Mouse (Mus musculus): ENCODE data around the gene Shcbp1l. TPM values are rescaled to one million over a fixed set of nuclear protein-coding genes. Genes with fewer than 3 reads are reported as not detected.
A peak's percentile ranks its signal among the peaks of the same experiment; 100 is the strongest.
"Not testable (repeated sequence)": the region's sequence is repeated elsewhere in the genome, so short reads cannot be mapped to it uniquely, and the experiment has no call there.

Shcbp1l gene
- polyA plus RNA-seq, 1 experiment from 2014 or later = 0.30 TPM

DNA sequence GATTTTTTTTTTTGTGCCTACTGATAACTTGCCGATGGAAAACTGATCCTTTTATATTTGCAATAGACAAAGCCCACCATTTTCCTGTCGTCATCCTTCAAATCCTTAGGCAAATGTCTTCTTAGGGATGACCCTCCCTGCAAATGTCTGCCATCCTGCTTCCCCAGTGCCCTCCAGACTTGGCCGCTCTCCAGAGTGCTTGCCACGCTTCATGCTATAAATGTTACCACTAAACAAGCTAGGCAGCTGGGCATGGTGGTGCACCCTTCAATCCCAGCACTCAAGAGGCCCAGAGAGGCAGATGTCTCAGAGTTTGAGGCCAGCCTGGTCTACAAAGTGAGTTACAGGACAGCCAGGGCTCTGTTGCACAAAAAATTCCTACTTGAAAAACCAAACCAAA is 29.3 kb upstream of the Shcbp1l start:
- ATAC-seq (ENCODE audit: insufficient read depth, low FRiP score); H3K27ac ChIP-seq (ENCODE audit: low read length); H3K9me3 ChIP-seq (replicated peaks; ENCODE audit: control insufficient read depth, low read length); H3K27me3 ChIP-seq (ENCODE audit: control insufficient read depth, insufficient read depth, low read length); H3K4me1 ChIP-seq (ENCODE audit: control insufficient read depth, insufficient read depth, low read length); H3K36me3 ChIP-seq (ENCODE audit: control insufficient read depth, insufficient read depth, low read length); H3K4me2 ChIP-seq (ENCODE audit: low read depth, low read length); H3K4me3 ChIP-seq (replicated peaks; ENCODE audit: low read length); H3K9ac ChIP-seq (ENCODE audit: low read length): not testable (repeated sequence)
- WGBS = 86% methylated on average over 4 of the region's 4 CpGs

DNA sequence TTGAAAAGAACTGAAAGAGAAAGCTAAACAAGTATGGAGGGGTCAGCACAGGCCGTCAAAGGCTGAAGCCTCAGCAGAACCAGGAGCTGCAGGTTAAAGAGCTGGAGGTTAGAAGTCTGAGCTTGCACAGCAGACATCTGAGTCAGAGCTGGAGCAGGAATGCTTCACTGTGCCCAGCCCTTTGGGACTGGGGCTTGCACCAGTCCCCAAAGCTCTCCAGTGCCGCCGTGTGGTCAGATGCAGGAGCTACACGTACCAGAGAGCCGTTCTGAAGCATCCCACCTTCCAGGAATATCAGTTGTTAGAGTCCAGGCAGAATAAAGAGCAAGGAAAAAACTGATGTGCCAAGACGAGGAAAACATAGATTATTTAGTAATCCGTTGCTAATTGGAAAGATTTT is 23.2 kb upstream of the Shcbp1l start:
- H3K27me3 ChIP-seq (ENCODE audit: control insufficient read depth, insufficient read depth, low read length) = no peaks in the 10 kb centered on the region
- peak; percentile 88 for ATAC-seq (ENCODE audit: insufficient read depth, low FRiP score)
- no peak overlapping the region for H3K27ac ChIP-seq (ENCODE audit: low read length)
- H3K9me3 ChIP-seq (replicated peaks; ENCODE audit: control insufficient read depth, low read length) = no peaks in the 10 kb centered on the region
- H3K4me1 ChIP-seq (ENCODE audit: control insufficient read depth, insufficient read depth, low read length) = no peaks in the 10 kb centered on the region
- no peak overlapping the region for H3K4me3 ChIP-seq (replicated peaks; ENCODE audit: low read length)
- no peaks in the 10 kb centered on the region for H3K36me3 ChIP-seq (ENCODE audit: control insufficient read depth, insufficient read depth, low read length)
- H3K4me2 ChIP-seq (ENCODE audit: low read depth, low read length) = no peak overlapping the region
- no peak overlapping the region for H3K9ac ChIP-seq (ENCODE audit: low read length)
- 2% methylated on average over 7 of the region's 7 CpGs for WGBS

DNA sequence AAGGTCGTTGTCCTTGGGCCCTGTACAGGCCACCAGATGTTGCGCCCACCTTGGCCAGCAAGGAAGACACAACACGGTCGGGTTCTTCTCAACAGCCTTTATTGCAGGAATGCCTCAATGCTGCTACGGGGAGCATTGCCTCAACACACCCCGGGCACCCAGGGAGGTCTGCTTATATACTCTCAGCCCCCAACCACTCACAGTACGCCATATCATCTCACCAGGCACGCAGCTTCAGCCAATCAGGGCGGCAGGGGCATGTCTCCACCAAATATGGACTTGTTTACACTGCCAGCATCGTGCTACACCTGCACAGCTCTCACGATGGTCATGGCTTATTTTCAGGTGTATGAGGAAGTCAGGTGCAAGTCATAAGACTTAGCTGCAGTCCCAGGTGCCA is 17.3 kb upstream of the Shcbp1l start:
- H3K27ac ChIP-seq (ENCODE audit: low read length); H3K4me1 ChIP-seq (ENCODE audit: control insufficient read depth, insufficient read depth, low read length); ATAC-seq (ENCODE audit: insufficient read depth, low FRiP score); H3K4me3 ChIP-seq (replicated peaks; ENCODE audit: low read length); H3K9me3 ChIP-seq (replicated peaks; ENCODE audit: control insufficient read depth, low read length); H3K9ac ChIP-seq (ENCODE audit: low read length); H3K27me3 ChIP-seq (ENCODE audit: control insufficient read depth, insufficient read depth, low read length); H3K36me3 ChIP-seq (ENCODE audit: control insufficient read depth, insufficient read depth, low read length); H3K4me2 ChIP-seq (ENCODE audit: low read depth, low read length): not testable (repeated sequence)
- WGBS = 87% methylated on average over 11 of the region's 11 CpGs

DNA sequence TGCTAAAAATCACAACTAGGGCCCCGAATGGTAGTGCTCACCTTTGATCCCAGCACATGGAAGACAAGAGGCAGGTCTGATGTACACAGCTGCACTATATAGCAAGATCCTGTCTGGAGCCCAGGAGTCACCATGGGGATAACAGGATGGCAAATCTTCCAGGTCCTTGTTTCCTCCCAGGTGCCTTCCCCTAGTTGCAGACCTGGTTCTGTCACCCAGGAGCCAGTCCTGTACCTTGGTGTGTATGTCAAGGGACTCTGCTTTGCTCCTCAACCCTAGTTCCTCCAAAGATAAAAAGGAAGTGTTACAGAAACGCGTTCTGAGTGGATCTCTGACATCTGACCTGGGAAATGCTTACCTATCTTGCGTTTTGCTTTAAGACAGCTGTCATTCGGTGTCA is 16.7 kb upstream of the Shcbp1l start:
- ATAC-seq (ENCODE audit: insufficient read depth, low FRiP score); H3K4me3 ChIP-seq (replicated peaks; ENCODE audit: low read length); H3K36me3 ChIP-seq (ENCODE audit: control insufficient read depth, insufficient read depth, low read length); H3K27ac ChIP-seq (ENCODE audit: low read length); H3K27me3 ChIP-seq (ENCODE audit: control insufficient read depth, insufficient read depth, low read length); H3K4me2 ChIP-seq (ENCODE audit: low read depth, low read length); H3K4me1 ChIP-seq (ENCODE audit: control insufficient read depth, insufficient read depth, low read length); H3K9ac ChIP-seq (ENCODE audit: low read length); H3K9me3 ChIP-seq (replicated peaks; ENCODE audit: control insufficient read depth, low read length): not testable (repeated sequence)
- WGBS = 84% methylated on average over 5 of the region's 5 CpGs

DNA sequence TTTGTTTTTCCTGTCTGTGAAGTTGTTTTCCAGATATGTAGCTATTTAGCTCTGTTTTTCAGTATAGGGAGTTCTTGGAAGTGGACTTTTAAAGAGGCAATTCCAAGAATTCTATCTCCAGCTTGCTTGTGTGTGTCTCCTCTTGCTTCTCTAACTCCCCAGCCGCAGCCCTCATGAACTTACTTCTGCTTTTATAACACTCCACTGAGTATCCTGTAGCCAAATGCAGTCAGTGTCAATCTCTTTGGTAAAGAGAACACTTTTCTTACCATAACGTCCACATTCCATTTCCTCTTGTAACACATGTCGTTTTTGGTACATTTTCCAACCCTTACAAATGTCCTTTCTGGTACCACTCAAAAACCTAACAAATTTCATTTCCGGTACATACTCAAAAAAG is 14.0 kb upstream of the Shcbp1l start:
- H3K36me3 ChIP-seq (ENCODE audit: control insufficient read depth, insufficient read depth, low read length); ATAC-seq (ENCODE audit: insufficient read depth, low FRiP score); H3K4me1 ChIP-seq (ENCODE audit: control insufficient read depth, insufficient read depth, low read length); H3K9me3 ChIP-seq (replicated peaks; ENCODE audit: control insufficient read depth, low read length); H3K9ac ChIP-seq (ENCODE audit: low read length); H3K4me3 ChIP-seq (replicated peaks; ENCODE audit: low read length); H3K4me2 ChIP-seq (ENCODE audit: low read depth, low read length); H3K27ac ChIP-seq (ENCODE audit: low read length); H3K27me3 ChIP-seq (ENCODE audit: control insufficient read depth, insufficient read depth, low read length): not testable (repeated sequence)
- WGBS = 91% methylated on average over 1 of the region's 4 CpGs

DNA sequence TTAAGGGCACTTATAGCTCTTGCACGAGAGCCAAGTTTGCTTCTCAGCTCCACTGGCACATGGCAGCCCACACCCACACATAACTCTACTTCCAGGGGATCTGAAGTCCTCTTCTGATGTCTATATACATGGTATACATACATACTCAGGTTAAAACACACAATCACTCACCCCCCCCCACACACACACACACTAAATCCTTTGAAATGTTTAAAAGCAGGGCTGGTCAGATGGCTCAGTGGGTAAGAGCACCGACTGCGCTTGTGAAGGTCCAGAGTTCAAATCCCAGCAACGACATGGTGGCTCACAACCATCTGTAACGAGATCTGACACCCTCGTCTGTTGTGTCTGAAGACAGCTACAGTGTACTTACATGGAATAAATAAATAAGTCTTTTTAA is 13.2 kb upstream of the Shcbp1l start:
- no peaks in the 10 kb centered on the region for H3K36me3 ChIP-seq (ENCODE audit: control insufficient read depth, insufficient read depth, low read length)
- ATAC-seq (ENCODE audit: insufficient read depth, low FRiP score) = no peak
- no peaks in the 10 kb centered on the region for H3K4me1 ChIP-seq (ENCODE audit: control insufficient read depth, insufficient read depth, low read length)
- H3K9me3 ChIP-seq (replicated peaks; ENCODE audit: control insufficient read depth, low read length) = no peaks in the 10 kb centered on the region
- WGBS = 89% methylated on average over 6 of the region's 6 CpGs
- no peak overlapping the region for H3K4me2 ChIP-seq (ENCODE audit: low read depth, low read length)
- no peak overlapping the region for H3K4me3 ChIP-seq (replicated peaks; ENCODE audit: low read length)
- no peak overlapping the region for H3K27ac ChIP-seq (ENCODE audit: low read length)
- no peak overlapping the region for H3K9ac ChIP-seq (ENCODE audit: low read length)
- H3K27me3 ChIP-seq (ENCODE audit: control insufficient read depth, insufficient read depth, low read length) = no peaks in the 10 kb centered on the region

DNA sequence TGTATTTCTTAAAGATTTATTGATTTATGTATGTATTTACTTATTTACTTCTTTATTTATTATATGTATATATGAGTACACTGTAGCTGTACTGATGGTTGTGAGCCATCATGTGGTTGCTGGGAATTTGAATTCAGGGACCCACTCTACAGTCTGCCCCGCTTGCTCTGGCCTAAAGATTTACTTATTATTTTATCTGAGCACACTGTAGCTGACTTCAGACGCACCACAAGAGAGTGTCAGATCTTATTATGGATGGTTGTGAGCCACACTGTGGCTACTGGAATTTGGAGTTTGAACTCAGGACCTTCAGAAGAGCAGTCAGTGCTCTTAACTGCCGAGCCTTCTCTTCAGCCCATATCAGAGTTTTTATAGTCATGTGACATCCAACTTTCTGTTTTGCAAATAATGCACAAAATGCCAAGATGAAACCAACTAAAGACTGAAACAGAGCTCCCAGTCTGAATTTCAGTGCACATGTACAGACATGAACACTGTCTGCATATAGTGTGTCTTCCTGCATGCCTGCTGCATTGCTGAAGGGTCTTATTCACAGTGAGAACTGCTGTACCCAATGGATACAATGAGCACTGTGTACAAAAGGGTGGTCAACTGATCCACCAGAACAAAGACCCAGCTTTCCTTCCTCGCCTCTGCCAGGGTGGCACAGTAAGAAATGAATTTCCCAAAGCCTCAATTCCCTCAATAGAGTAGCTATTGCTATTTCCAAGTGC is 12.1 kb upstream of the Shcbp1l start:
- H3K9ac ChIP-seq (ENCODE audit: low read length); H3K36me3 ChIP-seq (ENCODE audit: control insufficient read depth, insufficient read depth, low read length); H3K9me3 ChIP-seq (replicated peaks; ENCODE audit: control insufficient read depth, low read length); H3K4me3 ChIP-seq (replicated peaks; ENCODE audit: low read length); H3K4me2 ChIP-seq (ENCODE audit: low read depth, low read length); H3K27me3 ChIP-seq (ENCODE audit: control insufficient read depth, insufficient read depth, low read length); ATAC-seq (ENCODE audit: insufficient read depth, low FRiP score); H3K27ac ChIP-seq (ENCODE audit: low read length); H3K4me1 ChIP-seq (ENCODE audit: control insufficient read depth, insufficient read depth, low read length): not testable (repeated sequence)
- 68% methylated on average over 3 of the region's 4 CpGs for WGBS

DNA sequence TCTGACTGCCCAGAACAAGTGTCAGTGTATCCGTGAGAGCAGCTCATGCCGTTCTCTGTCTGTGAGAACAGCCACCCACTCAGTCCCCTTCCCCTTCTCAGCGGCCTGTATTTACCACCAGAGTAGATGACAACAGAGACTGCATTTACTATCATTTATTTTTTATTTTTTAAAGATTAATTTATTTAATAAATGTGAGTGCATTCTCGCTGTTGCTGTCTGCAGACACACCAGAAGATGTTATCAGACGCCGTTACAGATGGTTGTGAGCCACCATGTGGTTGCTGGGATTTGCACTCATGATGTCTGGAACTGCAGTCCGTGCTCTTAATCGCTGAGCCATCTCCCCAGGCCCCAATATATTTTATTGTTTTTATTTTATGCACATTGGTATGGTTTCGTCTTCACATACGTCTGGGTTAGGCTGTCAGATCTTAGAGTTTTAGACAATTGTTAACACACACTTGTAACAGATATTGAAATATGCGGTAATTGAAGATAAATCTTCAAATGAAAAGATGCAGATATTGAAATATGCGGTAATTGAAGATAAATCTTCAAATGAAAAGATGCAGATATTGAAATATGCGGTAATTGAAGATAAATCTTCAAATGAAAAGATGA is 11.5 kb upstream of the Shcbp1l start:
- not testable (repeated sequence) for H3K9me3 ChIP-seq (replicated peaks; ENCODE audit: control insufficient read depth, low read length); H3K27ac ChIP-seq (ENCODE audit: low read length); H3K36me3 ChIP-seq (ENCODE audit: control insufficient read depth, insufficient read depth, low read length); H3K27me3 ChIP-seq (ENCODE audit: control insufficient read depth, insufficient read depth, low read length); H3K4me1 ChIP-seq (ENCODE audit: control insufficient read depth, insufficient read depth, low read length); H3K4me2 ChIP-seq (ENCODE audit: low read depth, low read length); H3K4me3 ChIP-seq (replicated peaks; ENCODE audit: low read length); H3K9ac ChIP-seq (ENCODE audit: low read length); ATAC-seq (ENCODE audit: insufficient read depth, low FRiP score)
- 78% methylated on average over 13 of the region's 13 CpGs for WGBS

DNA sequence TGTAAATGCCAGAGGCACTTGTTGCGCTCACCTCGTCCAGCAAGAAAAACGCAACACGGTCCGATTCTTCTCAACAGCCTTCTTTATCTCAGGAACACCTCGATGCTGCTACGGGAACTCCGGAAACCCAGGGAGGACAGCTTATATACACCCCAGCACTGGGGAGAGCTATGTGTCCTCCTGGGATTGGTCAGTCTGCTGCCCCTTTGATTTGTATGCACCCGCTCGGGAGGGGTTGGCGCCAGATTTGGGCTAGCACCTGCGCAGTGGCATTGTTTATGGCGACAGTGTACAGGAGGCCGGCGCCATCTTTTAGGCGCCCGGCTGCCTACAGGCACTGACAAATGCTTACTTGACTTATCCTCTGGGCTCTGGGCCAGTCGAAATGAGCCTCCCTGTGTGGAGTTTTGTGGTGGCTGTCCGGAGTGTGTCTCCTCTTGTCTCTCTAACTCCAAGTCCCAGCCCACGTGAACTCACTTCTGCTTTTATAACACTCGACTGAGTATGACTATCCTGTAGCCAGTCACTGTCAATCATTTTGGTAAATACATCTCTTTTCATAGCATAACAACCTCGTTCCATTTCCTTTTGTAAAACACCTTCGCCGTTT is 10.7 kb upstream of the Shcbp1l start:
- not testable (repeated sequence) for ATAC-seq (ENCODE audit: insufficient read depth, low FRiP score); H3K4me1 ChIP-seq (ENCODE audit: control insufficient read depth, insufficient read depth, low read length); H3K9ac ChIP-seq (ENCODE audit: low read length)

More for the DNA sequence above, 10.7 kb upstream of the Shcbp1l start:
- WGBS = 87% methylated on average over 24 of the region's 24 CpGs
- not testable (repeated sequence) for H3K4me3 ChIP-seq (replicated peaks; ENCODE audit: low read length); H3K27ac ChIP-seq (ENCODE audit: low read length); H3K36me3 ChIP-seq (ENCODE audit: control insufficient read depth, insufficient read depth, low read length); H3K4me2 ChIP-seq (ENCODE audit: low read depth, low read length); H3K27me3 ChIP-seq (ENCODE audit: control insufficient read depth, insufficient read depth, low read length); H3K9me3 ChIP-seq (replicated peaks; ENCODE audit: control insufficient read depth, low read length)
